In the genomic region with DNA sequence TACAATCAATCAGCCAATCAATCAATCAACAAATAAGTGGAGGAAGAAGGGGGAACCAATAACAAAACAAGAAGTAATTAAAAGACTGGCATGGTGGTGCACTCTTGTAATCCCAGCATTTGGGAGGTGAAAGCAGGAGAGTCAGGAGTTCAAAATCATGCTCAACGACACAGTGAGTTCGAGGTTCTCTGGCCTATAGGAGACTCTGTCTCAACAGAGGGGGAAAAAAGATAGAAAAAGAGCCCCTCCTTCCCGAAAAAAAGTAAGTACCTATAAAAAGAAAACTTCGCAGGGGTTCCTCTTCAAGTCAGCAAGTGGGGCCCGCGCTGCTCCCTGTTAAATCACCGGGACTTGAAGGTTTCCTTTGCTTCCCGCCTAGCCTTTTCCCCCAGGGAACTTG, we compare ENCODE assay signal across 8 mouse cellular contexts. TPM values are rescaled to one million over a fixed set of nuclear protein-coding genes. Genes with fewer than 3 reads are reported as not detected.
DNase-seq lines count a peak whose midpoint lies in the region; ATAC-seq and TF ChIP-seq lines count a peak whose summit lies in the region.

Gene Ube2a, plus strand, starts transcription at position 136 of the 400 bp plus-strand sequence.
Gene C330007P06Rik, minus strand, starts transcription at position 347 of the 400 bp plus-strand sequence.

- H3K27me3 ChIP-seq in E14TG2a.4 (ENCODE audit: insufficient read depth, low read length), result no peaks in the 10 kb centered on the region
- H3K27me3 ChIP-seq in forebrain, embryonic 10.5 days (ENCODE audit: poor library complexity, severe bottlenecking), result no peaks in the 10 kb centered on the region
- H3K27me3 ChIP-seq in liver, embryonic 11.5 days (replicated peaks; ENCODE audit: control insufficient read depth, insufficient read depth, low read length), result no peaks in the 10 kb centered on the region
- no peaks in the 10 kb centered on the region for H3K27me3 ChIP-seq in stomach, embryonic 16.5 days (ENCODE audit: control insufficient read depth, insufficient read depth, low read length)

- DNase-seq in cerebellum, postnatal 4 days (ENCODE audit: low spot score in 2 of 2), result no peak
- no peak for DNase-seq in forebrain, embryonic 10.5 days (ENCODE audit: extremely low spot score, low spot score)
- DNase-seq in heart, postnatal 4 days, result no peak
- DNase-seq in liver, embryonic 11.5 days (ENCODE audit: low spot score), result no peak
- DNase-seq in thymus, postnatal 4 days, result no peak

- peaks cover 14% of the 10 kb centered on the region; the same call in 1 of the 2 replicates for H3K4me1 ChIP-seq in E14TG2a.4 (replicated peaks; ENCODE audit: low read depth, low read length)
- H3K4me1 ChIP-seq in forebrain, embryonic 10.5 days, result peaks cover 9% of the 10 kb centered on the region
- no peaks in the 10 kb centered on the region for H3K4me1 ChIP-seq in liver, embryonic 11.5 days (replicated peaks; ENCODE audit: control insufficient read depth, insufficient read depth, low read length)
- H3K4me1 ChIP-seq in stomach, embryonic 16.5 days (ENCODE audit: control insufficient read depth, insufficient read depth, low read length), result no peaks in the 10 kb centered on the region

- H3K9ac ChIP-seq in liver, embryonic 11.5 days (ENCODE audit: low read depth, low read length), result peak within 1 kb of the TSS; percentile 81
- peak within 1 kb of the TSS; percentile 83 for H3K9ac ChIP-seq in stomach, embryonic 16.5 days (ENCODE audit: low read length)

- peak within 1 kb of the TSS; percentile 73 for H3K4me2 ChIP-seq in liver, embryonic 11.5 days
- H3K4me2 ChIP-seq in stomach, embryonic 16.5 days (ENCODE audit: low read depth, low read length), result peak within 1 kb of the TSS; percentile 59

- peaks cover 16% of the 10 kb centered on the region for H3K36me3 ChIP-seq in E14TG2a.4 (ENCODE audit: insufficient read depth, low read length)
- peaks cover 12% of the 10 kb centered on the region; the same call in 1 of the 2 replicates for H3K36me3 ChIP-seq in forebrain, embryonic 10.5 days (replicated peaks)
- no peaks in the 10 kb centered on the region for H3K36me3 ChIP-seq in liver, embryonic 11.5 days (ENCODE audit: control insufficient read depth, insufficient read depth, low read length)
- no peaks in the 10 kb centered on the region for H3K36me3 ChIP-seq in stomach, embryonic 16.5 days (ENCODE audit: control insufficient read depth, insufficient read depth, low read length)

- 0 out of 2 replicates have a peak, but pooled peaks have one; percentile 20 for ATAC-seq in cerebellum, adult (ENCODE audit: insufficient number of reproducible peaks, low FRiP score, low TSS enrichment)
- peak; percentile 30 for ATAC-seq in liver, embryonic 11.5 days (replicated peaks; ENCODE audit: low FRiP score)
- ATAC-seq in stomach, embryonic 16.5 days (ENCODE audit: insufficient read depth, low FRiP score), result no peak

- TF ChIP-seq CTCF in E14TG2a.4 (conservative IDR thresholded peaks at IDR 0.05; ENCODE audit: low read length), result no peak

- 26% methylated on average over 8 of the region's 8 CpGs for WGBS in forebrain, embryonic 10.5 days
- WGBS in liver, embryonic 11.5 days, result 10% methylated on average over 8 of the region's 8 CpGs
- WGBS in stomach, embryonic 16.5 days, result 12% methylated on average over 8 of the region's 8 CpGs

- no peaks in the 10 kb centered on the region for H3K9me3 ChIP-seq in E14TG2a.4 (ENCODE audit: low read length)
- H3K9me3 ChIP-seq in forebrain, embryonic 10.5 days, result peaks cover 6% of the 10 kb centered on the region; the same call in 1 of the 2 replicates
- no peaks in the 10 kb centered on the region for H3K9me3 ChIP-seq in liver, embryonic 11.5 days (ENCODE audit: control insufficient read depth, low read length)
- no peaks in the 10 kb centered on the region for H3K9me3 ChIP-seq in stomach, embryonic 16.5 days (replicated peaks; ENCODE audit: control insufficient read depth, low read length)

- peak within 1 kb of the TSS; percentile 87 for H3K4me3 ChIP-seq in E14TG2a.4 (replicated peaks; ENCODE audit: low read length)
- H3K4me3 ChIP-seq in forebrain, embryonic 10.5 days, result peak within 1 kb of the TSS; percentile 73
- peak within 1 kb of the TSS; percentile 76 for H3K4me3 ChIP-seq in liver, embryonic 11.5 days (ENCODE audit: low read depth, low read length)
- H3K4me3 ChIP-seq in stomach, embryonic 16.5 days (replicated peaks; ENCODE audit: low read length), result peak within 1 kb of the TSS; percentile 71

- peak within 1 kb of the TSS; percentile 88 for H3K27ac ChIP-seq in forebrain, embryonic 10.5 days
- H3K27ac ChIP-seq in liver, embryonic 11.5 days (ENCODE audit: low read depth, low read length), result peak within 1 kb of the TSS; percentile 41; the same call in 1 of the 2 replicates
- peak within 1 kb of the TSS; percentile 70 for H3K27ac ChIP-seq in stomach, embryonic 16.5 days (ENCODE audit: low read length)

RNA-seq across cellular contexts. Expression of gene Ube2a, which starts in this region (rescaled TPM):
- polyA plus RNA-seq in forebrain, embryonic 10.5 days (2016; fragmentation: Nextera tagmentation; extraction: Ambion mirVana), result 126 and 131 TPM in 2 replicates
- total RNA-seq in heart, postnatal 4 days (2021), result 10 to 100 TPM; 76.5 to 81.4 TPM
- 106 and 117 TPM in 2 replicates for polyA plus RNA-seq in liver, embryonic 11.5 days (2014; fragmentation: Nextera tagmentation; extraction: Ambion mirVana)
- 105 and 107 TPM in 2 replicates for polyA plus RNA-seq in stomach, embryonic 16.5 days (2015; fragmentation: Nextera tagmentation; extraction: Ambion mirVana)

RNA-seq across cellular contexts. Expression of gene C330007P06Rik, which starts in this region (rescaled TPM):
- polyA plus RNA-seq in forebrain, embryonic 10.5 days (2016; fragmentation: Nextera tagmentation; extraction: Ambion mirVana), result 32.7 and 33.0 TPM in 2 replicates
- total RNA-seq in heart, postnatal 4 days (2021), result 10 to 100 TPM; 17.3 to 19.3 TPM
- polyA plus RNA-seq in liver, embryonic 11.5 days (2014; fragmentation: Nextera tagmentation; extraction: Ambion mirVana), result 32.2 and 34.1 TPM in 2 replicates
- 30.3 and 31.3 TPM in 2 replicates for polyA plus RNA-seq in stomach, embryonic 16.5 days (2015; fragmentation: Nextera tagmentation; extraction: Ambion mirVana)
